Mouse (Mus musculus) G1E (cell line): ENCODE data around the gene Gm6408. TPM values are rescaled to one million over a fixed set of nuclear protein-coding genes. Genes with fewer than 3 reads are reported as not detected.
"Not testable (repeated sequence)": the region's sequence is repeated elsewhere in the genome, so short reads cannot be mapped to it uniquely, and the experiment has no call there.

Experiments
- ATAC-seq: 2 replicates; pipeline ENCODE4 v1.8.0; 2016; ENCODE audit warnings: mild to moderate bottlenecking; ENCODE audit not compliant: insufficient number of reproducible peaks, poor library complexity, low FRiP score, severe bottlenecking; ENCODE audit errors: extremely low read depth
- DNase-seq: peaks from one replicate; pipeline ENCODE4 v3.0.0; 2012; ENCODE audit warnings: low spot score
- H3K27me3 ChIP-seq: 2 replicates; pipeline ENCODE4 v1.6.1; 2012; ENCODE audit warnings: mild to moderate bottlenecking, low read length, inconsistent platforms; ENCODE audit not compliant: insufficient read depth
- H3K36me3 ChIP-seq: replicated peaks from 2 replicates; pipeline ENCODE3; 2012; ENCODE audit warnings: mild to moderate bottlenecking, inconsistent platforms
- H3K4me1 ChIP-seq: 2 replicates; pipeline ENCODE4 v1.6.1; 2012; ENCODE audit warnings: low read depth, low read length, inconsistent platforms, mixed read lengths; ENCODE audit not compliant: insufficient read depth
- H3K4me3 ChIP-seq: 2 replicates; pipeline ENCODE4 v1.5.1; 2012; ENCODE audit warnings: low read depth, mild to moderate bottlenecking, inconsistent platforms, low read length, moderate library complexity, mixed read lengths
- H3K9me3 ChIP-seq: replicated peaks from 2 replicates; pipeline ENCODE4 v1.6.1; 2012; ENCODE audit warnings: inconsistent platforms
- CTCF ChIP-seq: IDR thresholded peaks from 2 replicates; pipeline ENCODE4 v1.5.1; 2012; ENCODE audit warnings: low read depth, low read length, inconsistent platforms, mixed read lengths
- GATA1 ChIP-seq: IDR thresholded peaks from 2 replicates; pipeline ENCODE4 v1.6.1; 2012; ENCODE audit warnings: borderline replicate concordance, low read length, inconsistent platforms, mixed read lengths
- GATA2 ChIP-seq: IDR thresholded peaks from 2 replicates; pipeline ENCODE4 v1.6.1; 2012; ENCODE audit warnings: low read depth, low read length, inconsistent platforms, borderline replicate concordance
- POLR2AphosphoS5 ChIP-seq: IDR thresholded peaks from 2 replicates; pipeline ENCODE4 v1.6.1; 2012; ENCODE audit warnings: low read depth, low read length, inconsistent platforms; ENCODE audit not compliant: insufficient replicate concordance
- TAL1 ChIP-seq: conservative IDR thresholded peaks from 2 replicates; pipeline ENCODE4 v1.6.1; 2012; ENCODE audit warnings: low read depth, low read length, inconsistent platforms, mixed read lengths
- polyA plus RNA-seq: library from polyadenylated mRNA; stranded (reverse); fragments of >175 nt; gene quantifications from 2 replicates; pipeline ENCODE4 v1.2.3, GENCODE M21; 2012
- total RNA-seq, 2 experiments: library from RNA; stranded (forward) in 1 of 2; stranded (reverse) in 1 of 2; fragments of 200-1000 nt in 1 of 2; fragments of >200 nt in 1 of 2; fragmentation: Nextera tagmentation in 1 of 2; gene quantifications; 2 replicates each; pipeline ENCODE4 v1.2.3; 2014 to 2017

Gm6408 gene
- total RNA-seq (2014; fragmentation: Nextera tagmentation), result not detected in 2 replicates
- total RNA-seq (2017), result not detected in 2 replicates
- not detected in 2 replicates for polyA plus RNA-seq

DNA sequence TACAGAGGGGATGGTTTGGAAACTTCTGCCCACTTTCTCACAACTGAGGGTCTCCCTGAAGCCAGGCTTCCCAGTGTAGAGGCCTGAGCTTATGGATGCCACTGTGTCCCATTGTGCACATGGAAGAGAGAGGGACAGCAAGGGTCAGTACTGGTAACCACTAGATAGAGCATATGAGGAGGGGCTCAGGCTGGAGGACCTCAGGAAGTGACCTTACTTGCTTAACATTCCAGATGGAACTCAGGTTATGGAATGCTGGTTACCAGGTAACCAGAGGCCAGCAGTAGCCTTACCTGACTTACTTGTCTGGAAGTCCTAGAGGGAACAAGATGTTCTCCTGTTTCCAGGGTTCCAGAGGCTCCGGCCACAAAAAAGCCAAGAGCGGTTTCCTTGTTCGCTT, at the start of gene Gm6408:
Gene Gm6408, plus strand, starts transcription at position 301 of the 400 bp plus-strand sequence.
- H3K9me3 ChIP-seq, H3K4me1 ChIP-seq, H3K36me3 ChIP-seq, ATAC-seq, DNase-seq, H3K4me3 ChIP-seq, H3K27me3 ChIP-seq: not testable (repeated sequence)

DNA sequence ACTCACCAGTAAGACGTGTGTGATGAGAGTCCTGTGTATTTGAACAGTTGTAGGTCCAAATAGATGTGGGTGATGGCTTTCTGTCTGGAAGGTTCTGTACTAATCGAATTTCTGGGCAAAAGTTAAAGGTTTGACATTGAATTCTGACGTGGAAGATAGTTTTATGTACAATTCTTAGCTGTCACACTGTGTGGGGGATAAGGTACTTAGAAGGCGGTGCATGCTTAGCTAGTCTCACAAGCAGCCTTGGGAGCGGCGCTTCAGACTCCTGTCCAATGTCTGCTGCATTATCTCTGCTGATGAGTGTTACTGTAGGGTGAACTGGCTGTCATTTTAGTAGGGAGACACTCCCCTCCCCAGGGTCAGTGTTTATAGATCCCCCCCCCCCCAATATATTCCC, 49.3 kb upstream of the Gm6408 start:
- no peak for ATAC-seq
- TF ChIP-seq TAL1 (no peak), GATA2 (no peak), POLR2AphosphoS5 (no peak), GATA1 (no peak), CTCF (no peak)
- H3K9me3 ChIP-seq, result peaks cover 42% of the 10 kb centered on the region

GRCm38 (mm10) chr5:146435316-146435715, 46.4 kb upstream of the Gm6408 start:
- Histone ChIP-seq H3K9me3 (peaks cover 38% of the 10 kb centered on the region), H3K4me3 (no peak overlapping the region), H3K36me3 (no peaks in the 10 kb centered on the region), H3K4me1 (no peaks in the 10 kb centered on the region), H3K27me3 (no peaks in the 10 kb centered on the region)
- no peak for TF ChIP-seq GATA2
- TF ChIP-seq GATA1, result no peak
- TF ChIP-seq POLR2AphosphoS5, result no peak
- no peak for TF ChIP-seq TAL1
- TF ChIP-seq CTCF, result no peak
- DNase-seq, result no peak
- ATAC-seq, result no peak

More for the DNA sequence above, 49.3 kb upstream of the Gm6408 start:
- no peak for DNase-seq
- no peak overlapping the region for H3K4me3 ChIP-seq
- H3K27me3 ChIP-seq, result no peaks in the 10 kb centered on the region
- H3K4me1 ChIP-seq, result no peaks in the 10 kb centered on the region
- H3K36me3 ChIP-seq, result no peaks in the 10 kb centered on the region

DNA sequence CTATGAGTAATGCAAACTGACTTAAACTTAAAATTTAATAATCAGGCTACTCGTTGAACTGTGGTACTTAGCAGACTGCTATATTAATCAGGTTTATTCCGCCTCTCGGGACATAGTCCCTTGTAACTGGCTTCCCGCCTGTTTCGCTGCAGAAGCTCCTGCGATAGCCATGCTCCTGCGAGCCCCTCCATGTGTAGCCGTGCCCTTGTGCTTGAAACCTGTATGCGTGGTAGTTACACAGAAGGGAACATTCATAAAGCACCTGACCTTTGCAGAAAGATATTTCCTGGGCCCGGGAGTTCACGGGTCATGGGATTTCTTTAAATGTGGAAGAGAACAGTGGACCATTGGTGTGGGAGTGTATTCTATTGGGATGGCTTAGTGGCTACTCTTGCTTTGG, 45.0 kb upstream of the Gm6408 start:
- no peaks in the 10 kb centered on the region for H3K36me3 ChIP-seq
- ATAC-seq (no peak), DNase-seq (no peak)
- H3K4me1 ChIP-seq, result no peaks in the 10 kb centered on the region
- no peak overlapping the region for H3K4me3 ChIP-seq
- TF ChIP-seq CTCF (no peak), POLR2AphosphoS5 (no peak), GATA1 (no peak), TAL1 (no peak), GATA2 (no peak)
- no peaks in the 10 kb centered on the region for H3K27me3 ChIP-seq
- H3K9me3 ChIP-seq, result peaks cover 31% of the 10 kb centered on the region

- no peak for DNase-seq
- Histone ChIP-seq H3K27me3 (no peaks in the 10 kb centered on the region), H3K4me3 (no peak overlapping the region), H3K4me1 (no peaks in the 10 kb centered on the region), H3K36me3 (no peaks in the 10 kb centered on the region), H3K9me3 (peaks cover 27% of the 10 kb centered on the region)
- no peak for TF ChIP-seq GATA1
- no peak for ATAC-seq
Measured at GRCm38 (mm10) chr5:146439152-146439781, 42.5 kb upstream of the Gm6408 start.

DNA sequence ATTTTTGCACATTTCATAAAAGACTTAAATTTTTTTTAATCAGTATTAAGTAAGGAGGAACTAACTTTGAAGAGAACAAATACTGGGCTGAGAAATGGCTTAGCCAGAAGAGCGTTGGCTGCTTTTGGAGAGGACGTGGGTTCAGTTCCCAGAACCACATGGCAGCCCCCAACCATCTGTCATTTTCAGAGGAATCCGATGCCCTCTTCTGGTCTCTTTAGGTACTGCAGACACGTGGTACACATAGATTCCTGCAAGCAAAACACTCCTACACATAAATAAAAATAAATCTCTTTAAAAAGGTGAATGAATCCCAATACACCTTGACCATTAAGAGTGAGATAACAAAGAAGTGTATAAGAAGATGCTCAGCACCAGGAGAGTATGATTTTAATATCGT, 41.5 kb upstream of the Gm6408 start:
- no peak for ATAC-seq
- no peaks in the 10 kb centered on the region for H3K4me1 ChIP-seq
- no peak for DNase-seq
- H3K9me3 ChIP-seq, result peaks cover 30% of the 10 kb centered on the region
- H3K27me3 ChIP-seq, result no peaks in the 10 kb centered on the region
- H3K4me3 ChIP-seq, result no peak overlapping the region
- H3K36me3 ChIP-seq, result no peaks in the 10 kb centered on the region
- TF ChIP-seq TAL1, result no peak
- TF ChIP-seq CTCF, result no peak
- TF ChIP-seq GATA2, result no peak
- no peak for TF ChIP-seq GATA1
- no peak for TF ChIP-seq POLR2AphosphoS5

DNA sequence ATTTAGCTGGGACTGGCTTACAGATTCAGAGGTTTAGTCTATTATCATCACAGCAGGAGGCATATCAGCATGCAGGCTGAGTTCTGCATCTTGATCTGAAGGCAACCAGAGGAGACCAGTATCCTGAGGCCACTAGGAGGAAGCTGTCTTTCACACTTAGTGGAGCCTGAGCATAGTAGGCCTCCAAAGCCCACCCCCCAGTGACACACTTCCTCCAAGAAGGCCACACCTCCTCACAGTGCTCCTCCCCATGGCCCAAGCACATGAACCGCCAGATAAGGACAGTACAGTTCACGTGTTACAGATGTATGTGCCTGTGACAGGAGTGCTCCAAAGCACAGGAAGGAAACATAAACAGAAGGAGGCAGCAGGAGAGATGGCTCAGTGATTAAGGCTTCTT, 39.0 kb upstream of the Gm6408 start:
- ATAC-seq, result no peak
- TF ChIP-seq CTCF (no peak), GATA1 (no peak), POLR2AphosphoS5 (no peak)
- DNase-seq, result no peak
- Histone ChIP-seq H3K27me3 (no peaks in the 10 kb centered on the region), H3K36me3 (no peaks in the 10 kb centered on the region), H3K9me3 (peaks cover 38% of the 10 kb centered on the region), H3K4me1 (no peaks in the 10 kb centered on the region), H3K4me3 (no peak overlapping the region)
